In the genomic region with DNA sequence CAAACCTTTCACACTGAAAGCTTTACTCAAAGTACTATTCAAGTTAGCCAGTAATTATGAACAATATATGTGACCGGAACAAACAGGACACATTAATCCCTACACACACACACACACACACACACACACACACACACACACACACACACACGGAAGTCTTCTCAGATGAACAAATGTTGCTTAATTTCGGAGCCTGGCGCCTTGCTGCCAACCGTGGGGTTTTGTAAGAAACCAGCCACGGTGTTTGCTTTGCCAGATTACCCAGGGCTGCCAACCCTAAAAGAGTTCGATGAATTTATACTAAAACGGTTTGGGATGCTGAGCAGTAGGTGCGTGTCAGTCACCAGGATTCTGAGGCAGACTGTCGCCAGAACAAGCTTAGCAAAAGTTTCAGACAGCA, we compare ENCODE assay signal across 16 mouse cellular contexts. TPM values are rescaled to one million over a fixed set of nuclear protein-coding genes. Genes with fewer than 3 reads are reported as not detected.
A peak's percentile ranks its signal among the peaks of the same experiment; 100 is the strongest.
DNase-seq lines count a peak whose midpoint lies in the region; ATAC-seq and TF ChIP-seq lines count a peak whose summit lies in the region.
"Had no signal": no experiment of that assay in that cellular context is flagged by ENCODE, and none has a peak within 500 bp of the region (broad histone marks: within the 10 kb centered on the region; RNA-seq: fewer than 3 reads in every experiment).

No protein-coding gene starts in this region.

- 54% methylated on average over 10 of the region's 10 CpGs for WGBS in lung, postnatal 0 days
- 52% methylated on average over 10 of the region's 10 CpGs for WGBS in embryonic facial prominence, embryonic 11.5 days

- intact Hi-C loops in gastrocnemius, adult 2 months (cut with DNase I): loop anchor here (2.0 kb wide), 1 partner anchor 38 kb away; no protein-coding TSS in a partner anchor

- no peak overlapping the region for H3K9ac ChIP-seq in lung, postnatal 0 days (replicated peaks; ENCODE audit: low read depth)
- 0 out of 2 replicates have a peak overlapping the region, but pooled peaks have one; percentile 9 for H3K9ac ChIP-seq in embryonic facial prominence, embryonic 11.5 days (replicated peaks; ENCODE audit: low read length)
- H3K9ac ChIP-seq: limb, embryonic 12.5 days had no signal

- 0 out of 2 replicates have a peak, but pooled peaks have one; percentile 32 for TF ChIP-seq EP300 in lung, postnatal 0 days (IDR thresholded peaks at IDR 0.05)

- no peak for ATAC-seq in lung, postnatal 0 days
- no peak for ATAC-seq in embryonic facial prominence, embryonic 11.5 days (replicated peaks; ENCODE audit: insufficient number of reproducible peaks, low FRiP score, low TSS enrichment, low read depth)
- no peak for ATAC-seq in activated CD4-positive, CD25-positive, alpha-beta regulatory T cell, adult 4 months
- ATAC-seq: midbrain, embryonic 15.5 days had no signal

- no peak for DNase-seq in gastrocnemius, adult 2 months
- no peak for DNase-seq in gastrocnemius, adult 8-10 months (ENCODE audit: low spot score in 2 of 2)
- peak; percentile 58 for DNase-seq in lung, postnatal 0 days (ENCODE audit: low spot score)
- no peak for DNase-seq in lung, postnatal 10 days
- DNase-seq in embryonic facial prominence, embryonic 11.5 days (ENCODE audit: low spot score): no peak
- DNase-seq in lung, postnatal 36 days: peak; percentile 57
- DNase-seq: cerebellum, postnatal 14 days; thymus, postnatal 14 days had no signal

- peak overlapping the region; percentile 10; the same call in 1 of the 2 replicates for H3K27ac ChIP-seq in gastrocnemius, adult 2 months
- no peak overlapping the region for H3K27ac ChIP-seq in lung, postnatal 0 days (ENCODE audit: low read length)
- H3K27ac ChIP-seq in embryonic facial prominence, embryonic 11.5 days (replicated peaks; ENCODE audit: low read depth, low read length): no peak overlapping the region

- H3K27me3 ChIP-seq in lung, postnatal 0 days (replicated peaks; ENCODE audit: insufficient read depth, low read length): no peaks in the 10 kb centered on the region
- H3K27me3 ChIP-seq in embryonic facial prominence, embryonic 11.5 days (ENCODE audit: control insufficient read depth, insufficient read depth, low read length): no peaks in the 10 kb centered on the region
- H3K27me3 ChIP-seq: midbrain, embryonic 15.5 days had no signal

- no peaks in the 10 kb centered on the region for H3K9me3 ChIP-seq in lung, postnatal 0 days (ENCODE audit: low read length)
- no peaks in the 10 kb centered on the region for H3K9me3 ChIP-seq in embryonic facial prominence, embryonic 11.5 days (replicated peaks; ENCODE audit: control insufficient read depth, low read length)
- H3K9me3 ChIP-seq: limb, embryonic 12.5 days; midbrain, embryonic 15.5 days had no signal

- H3K4me1 ChIP-seq in lung, postnatal 0 days (ENCODE audit: insufficient read depth, low read depth, low read length): peaks cover 31% of the 10 kb centered on the region
- H3K4me1 ChIP-seq in embryonic facial prominence, embryonic 11.5 days (ENCODE audit: control insufficient read depth, insufficient read depth, low read length): peaks cover 10% of the 10 kb centered on the region

- H3K36me3 ChIP-seq in lung, postnatal 0 days (ENCODE audit: insufficient read depth, low read length): 0 out of 2 replicates have a peak, but pooled peaks cover 5% of the 10 kb centered on the region
- no peaks in the 10 kb centered on the region for H3K36me3 ChIP-seq in embryonic facial prominence, embryonic 11.5 days (replicated peaks; ENCODE audit: control insufficient read depth, insufficient read depth, low read depth, low read length)

- H3K4me2 ChIP-seq in lung, postnatal 0 days (replicated peaks; ENCODE audit: low read depth, low read length): no peak overlapping the region
- no peak overlapping the region for H3K4me2 ChIP-seq in embryonic facial prominence, embryonic 11.5 days (ENCODE audit: low read depth, low read length)

- H3K4me3 ChIP-seq in gastrocnemius, adult 2 months: no peak overlapping the region
- no peak overlapping the region for H3K4me3 ChIP-seq in lung, postnatal 0 days (ENCODE audit: low read depth, low read length)
- H3K4me3 ChIP-seq in embryonic facial prominence, embryonic 11.5 days (ENCODE audit: low read depth, low read length): no peak overlapping the region
- H3K4me3 ChIP-seq: limb, embryonic 12.5 days had no signal

- TF ChIP-seq CTCF in gastrocnemius, adult 2 months (IDR thresholded peaks at IDR 0.05): no peak
- no peak for TF ChIP-seq CTCF in lung, postnatal 0 days (IDR thresholded peaks at IDR 0.05)

RNA-seq across cellular contexts. Expression of gene Kcne1, which starts 41.9 kb away (rescaled TPM):
- total RNA-seq in gastrocnemius, adult 2 months (2021): not detected
- not detected for total RNA-seq in gastrocnemius, adult 8-10 months (2022)
- polyA plus RNA-seq in lung, postnatal 0 days (2015; fragmentation: Nextera tagmentation; extraction: Ambion mirVana): 0.14 TPM in 1 of 2 replicates, not detected in the other
- polyA plus RNA-seq in embryonic facial prominence, embryonic 11.5 days (2014; fragmentation: Nextera tagmentation; extraction: Ambion mirVana): 0.34 and 0.35 TPM in 2 replicates
- not detected for polyA plus RNA-seq in activated CD4-positive, CD25-positive, alpha-beta regulatory T cell, adult 4 months (2017; shearing (Covaris generic))
- total RNA-seq: ES-E14; gastrocnemius, adult 18-20 months; layer of hippocampus, adult 18-20 months had no signal
- polyA plus RNA-seq: intestine, embryonic 14.5 days; limb, embryonic 12.5 days; midbrain, embryonic 15.5 days; spleen, adult 2 months had no signal

Comparison
In these comparisons a context has a peak if more than half of its experiments do, and no peak if none do; other contexts are left out.
1. DNase-seq: peak in lung, postnatal 0 days (single experiment) and lung, postnatal 36 days (single experiment); none in gastrocnemius, adult 2 months (single experiment), gastrocnemius, adult 8-10 months (0 of 2), lung, postnatal 10 days (single experiment) and embryonic facial prominence, embryonic 11.5 days (single experiment).